8 mouse cellular contexts compared by ENCODE assay signal in genomic region chr10:79704970-79705360, GRCm38 (mm10). TPM values are rescaled to one million over a fixed set of nuclear protein-coding genes. Genes with fewer than 3 reads are reported as not detected.
DNase-seq lines count a peak whose midpoint lies in the region; ATAC-seq and TF ChIP-seq lines count a peak whose summit lies in the region.

No protein-coding gene starts in this region.

- ATAC-seq in heart, embryonic 16.5 days (replicated peaks; ENCODE audit: extremely low read depth, insufficient read depth, low FRiP score), result no peak
- 0 out of 2 replicates have a peak, but pooled peaks have one; percentile 0 for ATAC-seq in hindbrain, embryonic 11.5 days (ENCODE audit: low FRiP score)

- H3K27me3 ChIP-seq in heart, embryonic 16.5 days (ENCODE audit: control insufficient read depth, insufficient read depth, low read length), result no peaks in the 10 kb centered on the region
- no peaks in the 10 kb centered on the region for H3K27me3 ChIP-seq in hindbrain, embryonic 11.5 days (ENCODE audit: control insufficient read depth, insufficient read depth, low read length)
- no peaks in the 10 kb centered on the region for H3K27me3 ChIP-seq in midbrain, embryonic 10.5 days (ENCODE audit: low read depth, poor library complexity, severe bottlenecking)

- no peak for TF ChIP-seq CTCF in bone marrow macrophage, adult 2 months (IDR thresholded peaks at IDR 0.05; ENCODE audit: low read depth, low read length)

- H3K9ac ChIP-seq in heart, embryonic 16.5 days (ENCODE audit: low read length), result peak overlapping the region; percentile 98
- peak overlapping the region; percentile 85 for H3K9ac ChIP-seq in hindbrain, embryonic 11.5 days (ENCODE audit: low read depth, low read length)

- peak overlapping the region; percentile 97 for H3K4me2 ChIP-seq in heart, embryonic 16.5 days (ENCODE audit: low read depth, low read length)
- H3K4me2 ChIP-seq in hindbrain, embryonic 11.5 days (replicated peaks; ENCODE audit: low read depth, low read length), result peak overlapping the region; percentile 88

- H3K27ac ChIP-seq in heart, embryonic 16.5 days (ENCODE audit: low read length), result peak overlapping the region; percentile 91
- no peak overlapping the region for H3K27ac ChIP-seq in bone marrow macrophage, adult 2 months (ENCODE audit: insufficient read depth, low read depth, low read length)
- H3K27ac ChIP-seq in hindbrain, embryonic 11.5 days (ENCODE audit: low read depth, low read length), result 0 out of 2 replicates have a peak overlapping the region, but pooled peaks have one; percentile 1
- peak overlapping the region; percentile 98 for H3K27ac ChIP-seq in midbrain, embryonic 10.5 days (replicated peaks)

- no peak for DNase-seq in heart, postnatal 10 days
- DNase-seq in hindbrain, embryonic 11.5 days (ENCODE audit: low spot score), result peak; percentile 19
- DNase-seq in midbrain, embryonic 10.5 days (ENCODE audit: low spot score), result no peak
- no peak for DNase-seq in adrenal gland, postnatal 10 days
- no peak for DNase-seq in ovary, postnatal 14 days (ENCODE audit: low spot score)
- DNase-seq in retina, embryonic 14.5 days (ENCODE audit: low spot score), result no peak

- no peaks in the 10 kb centered on the region for H3K9me3 ChIP-seq in heart, embryonic 16.5 days (replicated peaks; ENCODE audit: control insufficient read depth, low read length)
- H3K9me3 ChIP-seq in hindbrain, embryonic 11.5 days (ENCODE audit: control insufficient read depth, low read length), result no peaks in the 10 kb centered on the region
- no peaks in the 10 kb centered on the region for H3K9me3 ChIP-seq in midbrain, embryonic 10.5 days (replicated peaks)

- H3K36me3 ChIP-seq in heart, embryonic 16.5 days (ENCODE audit: control insufficient read depth, insufficient read depth), result peaks cover 8% of the 10 kb centered on the region
- peaks cover 4% of the 10 kb centered on the region for H3K36me3 ChIP-seq in hindbrain, embryonic 11.5 days (ENCODE audit: control insufficient read depth, insufficient read depth, low read length)
- H3K36me3 ChIP-seq in midbrain, embryonic 10.5 days, result peaks cover 40% of the 10 kb centered on the region

- H3K4me1 ChIP-seq in heart, embryonic 16.5 days (ENCODE audit: control insufficient read depth, insufficient read depth, low read length), result peaks cover 62% of the 10 kb centered on the region
- H3K4me1 ChIP-seq in bone marrow macrophage, adult 2 months (ENCODE audit: control insufficient read depth, insufficient read depth, low read length), result peaks cover 15% of the 10 kb centered on the region
- H3K4me1 ChIP-seq in hindbrain, embryonic 11.5 days (replicated peaks; ENCODE audit: control insufficient read depth, insufficient read depth, low read length), result peaks cover 5% of the 10 kb centered on the region
- peaks cover 64% of the 10 kb centered on the region for H3K4me1 ChIP-seq in midbrain, embryonic 10.5 days

- WGBS in heart, embryonic 16.5 days, result 3% methylated on average over 10 of the region's 10 CpGs
- 8% methylated on average over 10 of the region's 10 CpGs for WGBS in hindbrain, embryonic 11.5 days
- WGBS in midbrain, embryonic 10.5 days, result 5% methylated on average over 10 of the region's 10 CpGs

- H3K4me3 ChIP-seq in heart, embryonic 16.5 days (ENCODE audit: low read length), result peak overlapping the region; percentile 92
- H3K4me3 ChIP-seq in bone marrow macrophage, adult 2 months (ENCODE audit: insufficient read depth, low read length), result peak overlapping the region; percentile 76
- peak overlapping the region; percentile 67 for H3K4me3 ChIP-seq in hindbrain, embryonic 11.5 days (ENCODE audit: low read depth, low read length)
- peak overlapping the region; percentile 89 for H3K4me3 ChIP-seq in midbrain, embryonic 10.5 days

- intact Hi-C loops in heart, postnatal 10 days (cut with DNase I), result no loop called here

- no peak for TF ChIP-seq POLR2A in bone marrow macrophage, adult 2 months (IDR thresholded peaks at IDR 0.05; ENCODE audit: borderline replicate concordance, low read depth, low read length)

RNA-seq across cellular contexts. Expression of gene Bsg, which starts 0.7 kb away (rescaled TPM):
- 1,046 and 1,072 TPM in 2 replicates for polyA plus RNA-seq in heart, embryonic 16.5 days (2015; fragmentation: Nextera tagmentation; extraction: Ambion mirVana)
- total RNA-seq in heart, postnatal 10 days (2021), result 1,000 to 10,000 TPM; 1,161 to 1,276 TPM
- 300 and 307 TPM in 2 replicates for polyA plus RNA-seq in bone marrow macrophage, adult 2 months (2012; ENCODE audit: insufficient read depth, insufficient read length, missing spikeins)
- 595 and 605 TPM in 2 replicates for polyA plus RNA-seq in hindbrain, embryonic 11.5 days (2014; fragmentation: Nextera tagmentation; extraction: Ambion mirVana)
- polyA plus RNA-seq in midbrain, embryonic 10.5 days (2016; fragmentation: Nextera tagmentation; extraction: Ambion mirVana), result 607 and 655 TPM in 2 replicates
- 100 to 1,000 TPM; 662 to 732 TPM for total RNA-seq in adrenal gland, postnatal 10 days (2021)

RNA-seq across cellular contexts. Expression of gene Hcn2, which starts 11.5 kb away (rescaled TPM):
- polyA plus RNA-seq in heart, embryonic 16.5 days (2015; fragmentation: Nextera tagmentation; extraction: Ambion mirVana), result not detected in 2 replicates
- 10 to 100 TPM; 22.6 to 27.6 TPM for total RNA-seq in heart, postnatal 10 days (2021)
- polyA plus RNA-seq in bone marrow macrophage, adult 2 months (2012; ENCODE audit: insufficient read depth, insufficient read length, missing spikeins), result 0.86 and 1.3 TPM in 2 replicates
- 0.15 and 0.20 TPM in 2 replicates for polyA plus RNA-seq in hindbrain, embryonic 11.5 days (2014; fragmentation: Nextera tagmentation; extraction: Ambion mirVana)
- 0.05 TPM in 2 replicates for polyA plus RNA-seq in midbrain, embryonic 10.5 days (2016; fragmentation: Nextera tagmentation; extraction: Ambion mirVana)
- total RNA-seq in adrenal gland, postnatal 10 days (2021), result 1 to 10 TPM; 7.2 to 8.7 TPM

RNA-seq across cellular contexts. Expression of gene Gzmm, which starts 16.1 kb away (rescaled TPM):
- polyA plus RNA-seq in heart, embryonic 16.5 days (2015; fragmentation: Nextera tagmentation; extraction: Ambion mirVana), result 1.1 and 1.3 TPM in 2 replicates
- 1 to 10 TPM; 3.8 to 4.3 TPM for total RNA-seq in heart, postnatal 10 days (2021)
- polyA plus RNA-seq in bone marrow macrophage, adult 2 months (2012; ENCODE audit: insufficient read depth, insufficient read length, missing spikeins), result 0.84 TPM in 1 of 2 replicates, not detected in the other
- 0.42 and 0.73 TPM in 2 replicates for polyA plus RNA-seq in hindbrain, embryonic 11.5 days (2014; fragmentation: Nextera tagmentation; extraction: Ambion mirVana)
- 0.98 and 1.0 TPM in 2 replicates for polyA plus RNA-seq in midbrain, embryonic 10.5 days (2016; fragmentation: Nextera tagmentation; extraction: Ambion mirVana)
- 1 to 10 TPM; 1.0 to 1.5 TPM for total RNA-seq in adrenal gland, postnatal 10 days (2021)

RNA-seq across cellular contexts. Expression of gene Cdc34, which starts 23.0 kb away (rescaled TPM):
- 98.0 and 101 TPM in 2 replicates for polyA plus RNA-seq in heart, embryonic 16.5 days (2015; fragmentation: Nextera tagmentation; extraction: Ambion mirVana)
- total RNA-seq in heart, postnatal 10 days (2021), result 100 to 1,000 TPM; 152 to 159 TPM
- 74.9 and 77.1 TPM in 2 replicates for polyA plus RNA-seq in bone marrow macrophage, adult 2 months (2012; ENCODE audit: insufficient read depth, insufficient read length, missing spikeins)
- 153 and 159 TPM in 2 replicates for polyA plus RNA-seq in hindbrain, embryonic 11.5 days (2014; fragmentation: Nextera tagmentation; extraction: Ambion mirVana)
- polyA plus RNA-seq in midbrain, embryonic 10.5 days (2016; fragmentation: Nextera tagmentation; extraction: Ambion mirVana), result 223 and 270 TPM in 2 replicates
- 10 to 100 TPM; 90.2 to 96.7 TPM for total RNA-seq in adrenal gland, postnatal 10 days (2021)

RNA-seq across cellular contexts. Expression of gene Tpgs1, which starts 35.8 kb away (rescaled TPM):
- polyA plus RNA-seq in heart, embryonic 16.5 days (2015; fragmentation: Nextera tagmentation; extraction: Ambion mirVana), result 45.5 and 47.0 TPM in 2 replicates
- 10 to 100 TPM; 24.3 to 24.4 TPM for total RNA-seq in heart, postnatal 10 days (2021)
- polyA plus RNA-seq in bone marrow macrophage, adult 2 months (2012; ENCODE audit: insufficient read depth, insufficient read length, missing spikeins), result 32.7 and 36.2 TPM in 2 replicates
- 69.6 and 70.8 TPM in 2 replicates for polyA plus RNA-seq in hindbrain, embryonic 11.5 days (2014; fragmentation: Nextera tagmentation; extraction: Ambion mirVana)
- polyA plus RNA-seq in midbrain, embryonic 10.5 days (2016; fragmentation: Nextera tagmentation; extraction: Ambion mirVana), result 68.3 and 74.9 TPM in 2 replicates
- total RNA-seq in adrenal gland, postnatal 10 days (2021), result 10 to 100 TPM; 26.2 to 27.0 TPM
